Mouse (Mus musculus) neural tube, embryonic 11.5 days (tissue): ENCODE data around the gene Sgce. TPM values are rescaled to one million over a fixed set of nuclear protein-coding genes. Genes with fewer than 3 reads are reported as not detected.

ENCODE experiments used
- ATAC-seq: fragments of 200-750 bp; cut with Nextera tagmentation; 2 replicates; pipeline ENCODE4 v1.8.0; 2017; ENCODE audit warnings: moderate number of reproducible peaks, mild to moderate bottlenecking, moderate TSS enrichment, moderate library complexity; ENCODE audit not compliant: insufficient read depth, low FRiP score, low TSS enrichment
- DNase-seq: peaks from one replicate; pipeline ENCODE4 v3.0.0-alpha.2; 2015; ENCODE audit warnings: low spot score
- H3K27ac ChIP-seq: fragments of 300-500 bp; sonication (generic); 2 replicates; pipeline ENCODE4 v1.5.1; 2014; ENCODE audit warnings: low read depth, mild to moderate bottlenecking, low read length
- H3K27me3 ChIP-seq: fragments of 300-500 bp; sonication (generic); 2 replicates; pipeline ENCODE4 v1.6.1; 2014; ENCODE audit warnings: mild to moderate bottlenecking, low read length, mixed read lengths; ENCODE audit not compliant: control insufficient read depth, insufficient read depth
- H3K36me3 ChIP-seq: fragments of 300-500 bp; sonication (generic); 2 replicates; pipeline ENCODE4 v1.6.1; 2014; ENCODE audit warnings: mild to moderate bottlenecking, low read length, moderate library complexity, mixed read lengths; ENCODE audit not compliant: control insufficient read depth, insufficient read depth
- H3K4me1 ChIP-seq: fragments of 300-500 bp; sonication (generic); 2 replicates; pipeline ENCODE4 v1.6.1; 2014; ENCODE audit warnings: low read length, mixed read lengths; ENCODE audit not compliant: control insufficient read depth, insufficient read depth
- H3K4me2 ChIP-seq: fragments of 300-500 bp; sonication (generic); 2 replicates; pipeline ENCODE4 v1.6.1; 2014; ENCODE audit warnings: low read depth, mild to moderate bottlenecking, moderate library complexity
- H3K4me3 ChIP-seq: fragments of 300-500 bp; sonication (generic); 2 replicates; pipeline ENCODE4 v1.5.1; 2014; ENCODE audit warnings: low read depth, low read length
- H3K9ac ChIP-seq: fragments of 300-500 bp; sonication (generic); 2 replicates; pipeline ENCODE4 v1.6.1; 2014; ENCODE audit warnings: mild to moderate bottlenecking, low read length
- H3K9me3 ChIP-seq: fragments of 300-500 bp; sonication (generic); 2 replicates; pipeline ENCODE4 v1.6.1; 2016; ENCODE audit warnings: low read length; ENCODE audit not compliant: control insufficient read depth
- WGBS: fragments of 180-500 bp; shearing (Covaris S2); extraction: QIAGEN DNeasy Blood & Tissue Kit; methylation state at CpG from one replicate; pipeline ENCODE4 v1.1.7; 2014; 5-methylcytosine and 5-hydroxymethylcytosine counted together
- polyA plus RNA-seq: library from polyadenylated mRNA; unstranded; fragments of >200 nt; fragmentation: Nextera tagmentation; extraction: Ambion mirVana; gene quantifications from 2 replicates; pipeline ENCODE4 v1.2.1, GENCODE M21; 2014

The Sgce gene
- polyA plus RNA-seq, 1 experiment from 2014 or later, result 55.1 TPM

GRCm38 (mm10) chr6:4652596-4653134 is 94.3 kb downstream of the Sgce start:
- H3K4me1 ChIP-seq, result no peaks in the 10 kb centered on the region
- H3K36me3 ChIP-seq, result no peaks in the 10 kb centered on the region
- no peaks in the 10 kb centered on the region for H3K27me3 ChIP-seq
- WGBS, result 78% methylated on average over 8 of the region's 8 CpGs
- ATAC-seq (no peak), DNase-seq (no peak)
- no peak overlapping the region for H3K9ac ChIP-seq
- H3K4me3 ChIP-seq, result no peak overlapping the region
- no peak overlapping the region for H3K27ac ChIP-seq
- no peaks in the 10 kb centered on the region for H3K9me3 ChIP-seq
- H3K4me2 ChIP-seq, result no peak overlapping the region

DNA sequence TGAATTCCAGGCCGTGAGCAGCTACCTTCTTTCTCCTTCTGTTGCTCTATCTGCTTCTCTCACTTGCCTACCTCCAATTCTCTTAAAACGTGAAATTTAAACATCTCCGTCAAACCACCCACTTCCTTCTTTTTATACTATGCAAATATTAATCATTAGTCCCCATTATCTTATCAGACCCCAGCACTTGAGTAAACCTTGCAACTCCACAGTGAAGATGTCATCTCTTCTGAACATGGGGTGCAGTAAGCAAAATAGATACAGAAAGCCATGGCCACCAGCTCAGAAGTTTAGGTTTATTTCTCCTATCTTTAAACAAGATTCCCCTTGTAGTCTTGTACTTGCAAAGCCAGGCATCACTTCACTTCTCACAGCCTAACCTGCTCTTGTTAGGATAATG is 99.7 kb downstream of the Sgce start:
- no peak for DNase-seq
- Histone ChIP-seq H3K9ac (no peak overlapping the region), H3K4me1 (no peaks in the 10 kb centered on the region), H3K4me3 (no peak overlapping the region), H3K36me3 (no peaks in the 10 kb centered on the region), H3K27ac (no peak overlapping the region), H3K9me3 (no peaks in the 10 kb centered on the region), H3K27me3 (no peaks in the 10 kb centered on the region), H3K4me2 (no peak overlapping the region)
- WGBS, result 81% methylated on average over 3 of the region's 3 CpGs
- ATAC-seq, result no peak

- 91% methylated on average over 7 of the region's 7 CpGs for WGBS
Observed at GRCm38 (mm10) chr6:4642068-4642467, 104.9 kb downstream of the Sgce start.

DNA sequence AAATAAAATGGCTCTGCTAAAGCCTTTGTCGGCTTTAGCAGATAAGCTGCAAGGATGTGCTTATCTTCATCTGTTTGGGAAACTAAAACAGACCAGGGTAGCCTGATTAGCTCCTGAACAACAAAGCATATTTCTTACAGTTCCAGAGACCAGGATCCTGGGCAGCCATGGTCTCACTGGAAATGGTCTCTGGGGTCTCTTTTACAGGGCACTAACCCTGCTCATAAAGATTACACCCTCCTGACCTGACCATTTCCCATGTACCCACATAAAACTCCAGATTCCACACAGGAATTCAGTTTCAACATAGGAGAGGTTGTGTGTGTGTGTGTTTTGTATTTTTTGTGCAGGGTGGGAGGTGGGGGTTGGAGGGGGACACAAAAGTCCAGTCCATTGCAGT is 112.2 kb downstream of the Sgce start:
- Histone ChIP-seq H3K4me2 (no peak overlapping the region), H3K27ac (no peak overlapping the region), H3K4me3 (no peak overlapping the region), H3K4me1 (no peaks in the 10 kb centered on the region), H3K9me3 (no peaks in the 10 kb centered on the region), H3K36me3 (0 out of 2 replicates have a peak, but pooled peaks cover 2% of the 10 kb centered on the region), H3K9ac (no peak overlapping the region), H3K27me3 (no peaks in the 10 kb centered on the region)
- DNase-seq (no peak), ATAC-seq (no peak)
- WGBS, result 79% methylated on average over 1 of the region's 1 CpGs

More at GRCm38 (mm10) chr6:4642068-4642467, 104.9 kb downstream of the Sgce start:
- Histone ChIP-seq H3K4me3 (no peak overlapping the region), H3K36me3 (peaks cover 2% of the 10 kb centered on the region; the same call in 1 of the 2 replicates), H3K9me3 (no peaks in the 10 kb centered on the region), H3K4me1 (no peaks in the 10 kb centered on the region), H3K9ac (no peak overlapping the region), H3K27ac (no peak overlapping the region), H3K27me3 (no peaks in the 10 kb centered on the region), H3K4me2 (no peak overlapping the region)
- ATAC-seq, result no peak
- DNase-seq, result no peak

GRCm38 (mm10) chr6:4633189-4633588 is 113.8 kb downstream of the Sgce start:
- Histone ChIP-seq H3K4me3 (no peak overlapping the region), H3K9me3 (no peaks in the 10 kb centered on the region), H3K27me3 (no peaks in the 10 kb centered on the region), H3K4me1 (no peaks in the 10 kb centered on the region), H3K27ac (no peak overlapping the region), H3K4me2 (no peak overlapping the region), H3K36me3 (0 out of 2 replicates have a peak, but pooled peaks cover 2% of the 10 kb centered on the region), H3K9ac (no peak overlapping the region)
- no peak for DNase-seq
- ATAC-seq, result no peak
- 74% methylated on average over 4 of the region's 4 CpGs for WGBS

GRCm38 (mm10) chr6:4631464-4631863 is 115.5 kb downstream of the Sgce start:
- Histone ChIP-seq H3K27ac (no peak overlapping the region), H3K9me3 (no peaks in the 10 kb centered on the region), H3K4me3 (no peak overlapping the region), H3K4me2 (no peak overlapping the region), H3K9ac (no peak overlapping the region), H3K27me3 (no peaks in the 10 kb centered on the region), H3K36me3 (no peaks in the 10 kb centered on the region), H3K4me1 (no peaks in the 10 kb centered on the region)
- WGBS, result 63% methylated on average over 3 of the region's 3 CpGs
- ATAC-seq, result no peak
- DNase-seq, result no peak

Other genes starting within 250 kb of the Sgce start
- gene Col1a2, start 242.4 kb downstream of the Sgce start, polyA plus RNA-seq, result 150 and 167 TPM in 2 replicates
- 50.2 and 52.9 TPM in 2 replicates for gene Casd1, start 146.4 kb downstream of the Sgce start, polyA plus RNA-seq
- 14.8 and 15.4 TPM in 2 replicates for gene Peg10, start 99 bp upstream of the Sgce start, polyA plus RNA-seq
- 16.7 and 17.8 TPM in 2 replicates for gene Ppp1r9a, start 155.7 kb upstream of the Sgce start, polyA plus RNA-seq